Mouse (Mus musculus) embryonic stem cell, embryonic (primary cell): Measurements from ENCODE around the gene Mgat4a.

Experiments
- CTCF ChIA-PET, 4 experiments: fragments of 300-600 bp in 2 of 4; fragments of 350-600 bp in 2 of 4; sonication (Branson Sonifier 250); formaldehyde crosslinking; loops; one replicate each; lab custom pipeline; 2022; ENCODE audit warnings: inconsistent platforms in 2 of 4; lab: Charles Lee
- POLR2A ChIA-PET, 4 experiments: fragments of 300-600 bp in 2 of 4; fragments of 350-600 bp in 2 of 4; sonication (Branson Sonifier 250); formaldehyde crosslinking; loops; one replicate each; lab custom pipeline; 2022; ENCODE audit warnings: antibody characterized with exemption in 4 of 4, inconsistent platforms in 1 of 4; lab: Charles Lee

Gene Mgat4a

GRCm38 (mm10) chr1:37457546-37457945, 83.3 kb downstream of the Mgat4a start:
- CTCF ChIA-PET = no interaction called here
- POLR2A ChIA-PET = interaction anchor here in 1 of 4 experiments (0.6 kb wide), 1 partner anchor 822 kb away, joined by 3 read pairs; no protein-coding TSS in a partner anchor

GRCm38 (mm10) chr1:37451270-37451669, 89.5 kb downstream of the Mgat4a start:
- POLR2A ChIA-PET = interaction anchor here in 1 of 4 experiments (1.3 kb wide), 1 partner anchor 21 kb away, joined by 3 read pairs; the partner anchor contains the start of genes Coa5 and Unc50
- CTCF ChIA-PET = no interaction called here

- ChIA-PET POLR2A (no interaction called here), CTCF (interaction anchor here in 3 of 4 experiments (0.6 to 0.9 kb wide), 4 partner anchors 11 to 505 kb away, joined by 3 to 8 read pairs (median 4); partner anchors contain the start of gene Tmem131 (in 1 of the 3))
Observed at GRCm38 (mm10) chr1:37448361-37449095, 92.3 kb downstream of the Mgat4a start.

GRCm38 (mm10) chr1:37442848-37443835, 97.7 kb downstream of the Mgat4a start:
- CTCF ChIA-PET = no interaction called here
- POLR2A ChIA-PET = interaction anchor here in 2 of 4 experiments (1.1 to 1.8 kb wide), 2 partner anchors 12 to 13 kb away, joined by 4 to 5 read pairs; partner anchors contain the start of genes Coa5 (in 1 of the 2) and Unc50 (in 1 of the 2)

- CTCF ChIA-PET = no interaction called here
- POLR2A ChIA-PET = no interaction called here
Observed at GRCm38 (mm10) chr1:37436419-37436818, 104.4 kb downstream of the Mgat4a start.

- ChIA-PET POLR2A (interaction anchor here (0.5 to 2.7 kb wide), 60 partner anchors 8 to 927 kb away, joined by 3 to 27 read pairs (median 4); partner anchors contain the start of genes Mitd1 (in 2 of the 4), Mrpl30 (in 2 of the 4), 4933424G06Rik (in 1 of the 4) and Inpp4a (in 1 of the 4)), CTCF (interaction anchor here in 3 of 4 experiments (0.7 to 4.1 kb wide), 10 partner anchors 8 to 929 kb away, joined by 3 to 30 read pairs (median 4); no protein-coding TSS in a partner anchor)
Observed at GRCm38 (mm10) chr1:37430297-37430840, 110.4 kb downstream of the Mgat4a start.

- CTCF ChIA-PET = interaction anchor here in 3 of 4 experiments (0.7 to 4.1 kb wide), 10 partner anchors 9 to 435 kb away, joined by 3 to 30 read pairs (median 4); no protein-coding TSS in a partner anchor
Observed at GRCm38 (mm10) chr1:37429366-37430296, 111.2 kb downstream of the Mgat4a start, which contains the start of the genes Coa5 and Unc50. Gene Coa5 (minus strand): TSS chr1:37430103. Gene Unc50 (plus strand): TSS chr1:37430139.

GRCm38 (mm10) chr1:37428911-37429310, 111.9 kb downstream of the Mgat4a start:
- POLR2A ChIA-PET = interaction anchor here in 2 of 4 experiments (0.8 to 2.7 kb wide), 11 partner anchors 9 to 214 kb away, joined by 3 to 27 read pairs (median 6); no protein-coding TSS in a partner anchor
- CTCF ChIA-PET = interaction anchor here in 2 of 4 experiments (1.0 to 4.1 kb wide), 4 partner anchors 9 to 247 kb away, joined by 3 to 30 read pairs (median 12); no protein-coding TSS in a partner anchor

More at GRCm38 (mm10) chr1:37429366-37430296, 111.2 kb downstream of the Mgat4a start, which contains the start of the genes Coa5 and Unc50:
- POLR2A ChIA-PET = interaction anchor here (0.5 to 2.7 kb wide), 63 partner anchors 9 to 926 kb away, joined by 3 to 27 read pairs (median 4); partner anchors contain the start of genes Mitd1 (in 2 of the 4), Mrpl30 (in 2 of the 4), 4933424G06Rik (in 1 of the 4) and Inpp4a (in 1 of the 4)

- POLR2A ChIA-PET = interaction anchor here in 3 of 4 experiments (0.5 to 1.5 kb wide), 4 partner anchors 8 to 73 kb away, joined by 3 read pairs; no protein-coding TSS in a partner anchor
- CTCF ChIA-PET = interaction anchor here in 3 of 4 experiments (0.5 to 4.1 kb wide), 5 partner anchors 7 to 209 kb away, joined by 3 to 30 read pairs (median 4); no protein-coding TSS in a partner anchor
Observed at GRCm38 (mm10) chr1:37427144-37427875, 113.5 kb downstream of the Mgat4a start.

GRCm38 (mm10) chr1:37419420-37419819, 121.4 kb downstream of the Mgat4a start:
- CTCF ChIA-PET = interaction anchor here (0.5 to 2.4 kb wide), 41 partner anchors 9 to 872 kb away, joined by 3 to 30 read pairs (median 3); partner anchors contain the start of genes Coa5 (in 3 of the 4), Unc50 (in 3 of the 4) and Ankrd39 (in 1 of the 4)
- POLR2A ChIA-PET = interaction anchor here (0.6 to 4.5 kb wide), 8 partner anchors 8 to 298 kb away, joined by 3 to 27 read pairs (median 6); partner anchors contain the start of genes Coa5 (in 4 of the 4) and Unc50 (in 4 of the 4)

- ChIA-PET POLR2A (interaction anchor here in 1 of 4 experiments (1.2 kb wide), 1 partner anchor 14 kb away, joined by 5 read pairs; the partner anchor contains the start of genes Coa5 and Unc50), CTCF (interaction anchor here in 1 of 4 experiments (1.0 kb wide), 1 partner anchor 10 kb away, joined by 3 read pairs; no protein-coding TSS in a partner anchor)
Observed at GRCm38 (mm10) chr1:37415394-37415793, 125.4 kb downstream of the Mgat4a start.

GRCm38 (mm10) chr1:37409647-37410046, 131.2 kb downstream of the Mgat4a start:
- ChIA-PET POLR2A (interaction anchor here (0.6 to 2.3 kb wide), 7 partner anchors 9 to 688 kb away, joined by 3 to 10 read pairs (median 4); partner anchors contain the start of genes Coa5 (in 3 of the 4) and Unc50 (in 3 of the 4)), CTCF (interaction anchor here in 3 of 4 experiments (0.5 to 4.1 kb wide), 7 partner anchors 8 to 899 kb away, joined by 3 to 17 read pairs (median 3); no protein-coding TSS in a partner anchor)

GRCm38 (mm10) chr1:37408678-37409077, 132.1 kb downstream of the Mgat4a start:
- CTCF ChIA-PET = interaction anchor here in 2 of 4 experiments (0.7 to 4.1 kb wide), 5 partner anchors 11 to 227 kb away, joined by 3 to 17 read pairs (median 5); no protein-coding TSS in a partner anchor
- POLR2A ChIA-PET = interaction anchor here in 3 of 4 experiments (0.6 to 2.3 kb wide), 5 partner anchors 10 to 689 kb away, joined by 3 to 10 read pairs (median 5); partner anchors contain the start of genes Coa5 (in 2 of the 3) and Unc50 (in 2 of the 3)

- ChIA-PET CTCF (interaction anchor here in 2 of 4 experiments (1.1 to 4.1 kb wide), 3 partner anchors 11 to 228 kb away, joined by 4 to 17 read pairs (median 5); no protein-coding TSS in a partner anchor), POLR2A (interaction anchor here in 2 of 4 experiments (0.9 to 2.3 kb wide), 3 partner anchors 15 to 22 kb away, joined by 3 to 10 read pairs (median 6); partner anchors contain the start of genes Coa5 (in 2 of the 2) and Unc50 (in 2 of the 2))
Observed at GRCm38 (mm10) chr1:37408059-37408458, 132.8 kb downstream of the Mgat4a start.
